Mouse (Mus musculus) erythroblast, embryonic 14.5 days (primary cell): ENCODE measurements around the gene Cep135. TPM values are rescaled to one million over a fixed set of nuclear protein-coding genes. Genes with fewer than 3 reads are reported as not detected.

Experiments
- H3K27me3 ChIP-seq: 2 replicates; pipeline ENCODE4 v1.6.1; 2012; ENCODE audit warnings: inconsistent platforms; ENCODE audit not compliant: control insufficient read depth
- H3K36me3 ChIP-seq: 2 replicates; pipeline ENCODE4 v1.6.1; 2012; ENCODE audit warnings: mild to moderate bottlenecking, inconsistent platforms; ENCODE audit not compliant: control insufficient read depth
- H3K4me1 ChIP-seq: 2 replicates; pipeline ENCODE4 v1.6.1; 2012; ENCODE audit warnings: inconsistent platforms; ENCODE audit not compliant: control insufficient read depth
- H3K4me3 ChIP-seq: replicated peaks from 2 replicates; pipeline ENCODE3; 2012; ENCODE audit warnings: moderate library complexity, mild to moderate bottlenecking, inconsistent platforms
- H3K9me3 ChIP-seq: 2 replicates; pipeline ENCODE4 v1.6.1; 2012; ENCODE audit warnings: low read length, inconsistent platforms, mixed read lengths; ENCODE audit not compliant: control insufficient read depth
- GATA1 ChIP-seq: IDR thresholded peaks from 2 replicates; pipeline ENCODE4 v1.6.1; 2012; ENCODE audit warnings: low read length, inconsistent platforms, mixed read lengths
- TAL1 ChIP-seq: IDR thresholded peaks from 3 replicates; pipeline ENCODE4 v1.6.1; 2012; ENCODE audit warnings: low read length, inconsistent platforms, mixed read lengths
- polyA plus RNA-seq: library from polyadenylated mRNA; stranded (reverse); fragments of >175 nt; gene quantifications from 2 replicates; pipeline ENCODE4 v1.2.3, GENCODE M21; 2012

The Cep135 gene
- polyA plus RNA-seq, 1 experiment, result 0.53 TPM

GRCm38 (mm10) chr5:76691251-76691650 is 102.8 kb downstream of the Cep135 start:
- Histone ChIP-seq H3K9me3 (peaks cover 7% of the 10 kb centered on the region), H3K27me3 (no peaks in the 10 kb centered on the region), H3K4me3 (no peak overlapping the region), H3K4me1 (peaks cover 40% of the 10 kb centered on the region), H3K36me3 (peaks cover 77% of the 10 kb centered on the region)
- TF ChIP-seq TAL1 (no peak), GATA1 (no peak)

GRCm38 (mm10) chr5:76691706-76692424 is 103.4 kb downstream of the Cep135 start:
- H3K9me3 ChIP-seq, result peaks cover 7% of the 10 kb centered on the region
- peaks cover 75% of the 10 kb centered on the region for H3K36me3 ChIP-seq
- no peak for TF ChIP-seq TAL1
- no peak for TF ChIP-seq GATA1
- peaks cover 34% of the 10 kb centered on the region for H3K4me1 ChIP-seq
- no peak overlapping the region for H3K4me3 ChIP-seq
- no peaks in the 10 kb centered on the region for H3K27me3 ChIP-seq

Other genes with a start within 250 kb of the Cep135 start
- gene Nmu, start 224.9 kb upstream of the Cep135 start, polyA plus RNA-seq, result not detected in 2 replicates
- gene Gm7271, start 104.7 kb upstream of the Cep135 start, polyA plus RNA-seq, result not detected in 2 replicates
- gene Exoc1, start 59.4 kb upstream of the Cep135 start, polyA plus RNA-seq, result 0.30 and 0.31 TPM in 2 replicates
- gene C530008M17Rik, start 67.8 kb downstream of the Cep135 start, polyA plus RNA-seq, result 5.4 and 5.7 TPM in 2 replicates